Mouse (Mus musculus): Measurements from ENCODE around the gene Phf19. TPM values are rescaled to one million over a fixed set of nuclear protein-coding genes. Genes with fewer than 3 reads are reported as not detected.

Gene Phf19
- total and polyA plus RNA-seq, 3 experiments, result 10.2 to 26.2 TPM; not detected in 1

GRCm38 (mm10) chr2:34874816-34875345, 38.9 kb downstream of the Phf19 start, which contains the start of gene Psmd5:
Psmd5 (minus strand) TSS chr2:34874968.
- Histone ChIP-seq H3K9ac (ENCODE audit: control insufficient read depth, low read depth, low read length, poor library complexity, severe bottlenecking) (no peak within 1 kb of the TSS), H3K27ac (ENCODE audit: control insufficient read depth, low read depth, low read length) (no peak within 1 kb of the TSS), H3K27me3 (ENCODE audit: control insufficient read depth in 1 of 2, insufficient read depth in 2 of 2, low read length in 2 of 2) (no peaks in the 10 kb centered on the region), H3K79me2 (ENCODE audit: control insufficient read depth, insufficient read depth, low read length, poor library complexity) (peaks cover 13% of the 10 kb centered on the region), H3K4me3 (ENCODE audit: control insufficient read depth in 1 of 2, insufficient read depth in 1 of 2, low read depth in 2 of 2, low read length in 2 of 2) (no peak within 1 kb of the TSS), H3K9me3 (replicated peaks; ENCODE audit: insufficient read depth, low read length) (no peaks in the 10 kb centered on the region), H3K4me1 (ENCODE audit: control insufficient read depth in 1 of 2, insufficient read depth in 2 of 2, low read length in 2 of 2) (peaks cover 5 to 8% of the 10 kb centered on the region in 2 experiments; a peak in 3 of 4 replicates), H3K36me3 (ENCODE audit: control insufficient read depth in 1 of 2, insufficient read depth in 2 of 2, low read length in 2 of 2) (peaks cover 0 to 4% of the 10 kb centered on the region in 2 experiments; a peak in 2 of 4 replicates)
- no peak for DNase-seq (ENCODE audit: low read depth, low spot score)
- TF ChIP-seq RCOR1 (IDR thresholded peaks at IDR 0.05; ENCODE audit: low read depth, low read length) (no peak), MEF2A (IDR thresholded peaks at IDR 0.05; ENCODE audit: extremely low read depth, insufficient replicate concordance, low read depth, low read length, poor library complexity, severe bottlenecking) (no peak), SIN3A (IDR thresholded peaks at IDR 0.05; ENCODE audit: low read length) (no peak), MXI1 (IDR thresholded peaks at IDR 0.05; ENCODE audit: low read depth, low read length) (no peak), MYC (IDR thresholded peaks at IDR 0.05; ENCODE audit: low read depth, low read length) (no peak), KAT2A (conservative IDR thresholded peaks at IDR 0.05; ENCODE audit: low read depth, low read length) (no peak), E2F4 (IDR thresholded peaks at IDR 0.05; ENCODE audit: borderline replicate concordance, low read depth, low read length) (no peak), ZKSCAN1 (IDR thresholded peaks at IDR 0.05; ENCODE audit: low read depth, low read length) (no peak), USF2 (IDR thresholded peaks at IDR 0.05; ENCODE audit: borderline replicate concordance in 1 of 2, insufficient read depth in 1 of 2, low read depth in 1 of 2, low read length in 2 of 2) (no peak), UBTF (IDR thresholded peaks at IDR 0.05; ENCODE audit: borderline replicate concordance, insufficient read depth, low read depth, low read length) (no peak)

GRCm38 (mm10) chr2:34874271-34874670, 39.6 kb downstream of the Phf19 start, which contains the start of gene Cutal:
Cutal (plus strand) TSS chr2:34874396.
- Histone ChIP-seq H3K79me2 (ENCODE audit: control insufficient read depth, insufficient read depth, low read length, poor library complexity) (peaks cover 19% of the 10 kb centered on the region), H3K9me3 (replicated peaks; ENCODE audit: insufficient read depth, low read length) (no peaks in the 10 kb centered on the region), H3K36me3 (ENCODE audit: control insufficient read depth in 1 of 2, insufficient read depth in 2 of 2, low read length in 2 of 2) (peaks cover 0 to 7% of the 10 kb centered on the region in 2 experiments; a peak in 2 of 4 replicates), H3K4me1 (ENCODE audit: control insufficient read depth in 1 of 2, insufficient read depth in 2 of 2, low read length in 2 of 2) (peaks cover 3 to 6% of the 10 kb centered on the region in 2 experiments), H3K9ac (ENCODE audit: control insufficient read depth, low read depth, low read length, poor library complexity, severe bottlenecking) (no peak within 1 kb of the TSS), H3K4me3 (ENCODE audit: control insufficient read depth in 1 of 2, insufficient read depth in 1 of 2, low read depth in 2 of 2, low read length in 2 of 2) (no peak within 1 kb of the TSS), H3K27me3 (ENCODE audit: control insufficient read depth in 1 of 2, insufficient read depth in 2 of 2, low read length in 2 of 2) (no peaks in the 10 kb centered on the region), H3K27ac (ENCODE audit: control insufficient read depth, low read depth, low read length) (no peak within 1 kb of the TSS)
- TF ChIP-seq SIN3A (IDR thresholded peaks at IDR 0.05; ENCODE audit: low read length), result no peak
- no peak for TF ChIP-seq MEF2A (IDR thresholded peaks at IDR 0.05; ENCODE audit: extremely low read depth, insufficient replicate concordance, low read depth, low read length, poor library complexity, severe bottlenecking)
- TF ChIP-seq E2F4 (IDR thresholded peaks at IDR 0.05; ENCODE audit: borderline replicate concordance, low read depth, low read length), result no peak
- no peak for TF ChIP-seq USF2 (IDR thresholded peaks at IDR 0.05; ENCODE audit: borderline replicate concordance in 1 of 2, insufficient read depth in 1 of 2, low read depth in 1 of 2, low read length in 2 of 2)
- TF ChIP-seq CHD1 (IDR thresholded peaks at IDR 0.05; ENCODE audit: low read depth, low read length), result no peak
- TF ChIP-seq HCFC1 (IDR thresholded peaks at IDR 0.05; ENCODE audit: low read depth, low read length), result no peak
- no peak for TF ChIP-seq ETS1 (IDR thresholded peaks at IDR 0.05; ENCODE audit: low read depth, low read length)
- TF ChIP-seq MAX (IDR thresholded peaks at IDR 0.05; ENCODE audit: low read length), result no peak
- no peak for TF ChIP-seq POLR2A (IDR thresholded peaks at IDR 0.05; ENCODE audit: control insufficient read depth in 1 of 2, insufficient read depth in 1 of 2, low read depth in 1 of 2, low read length in 2 of 2, poor library complexity in 1 of 2)
- no peak for TF ChIP-seq SMC3 (IDR thresholded peaks at IDR 0.05; ENCODE audit: low read depth, low read length)
- TF ChIP-seq KAT2A (conservative IDR thresholded peaks at IDR 0.05; ENCODE audit: low read depth, low read length), result no peak
- no peak for TF ChIP-seq TAL1 (IDR thresholded peaks at IDR 0.05; ENCODE audit: low read length)
- no peak for TF ChIP-seq RCOR1 (IDR thresholded peaks at IDR 0.05; ENCODE audit: low read depth, low read length)
- no peak for TF ChIP-seq UBTF (IDR thresholded peaks at IDR 0.05; ENCODE audit: borderline replicate concordance, insufficient read depth, low read depth, low read length)
- no peak for TF ChIP-seq BHLHE40 (IDR thresholded peaks at IDR 0.05; ENCODE audit: borderline replicate concordance, low read depth, low read length)
- no peak for TF ChIP-seq GABPA (IDR thresholded peaks at IDR 0.05; ENCODE audit: low read depth, low read length)
- no peak for DNase-seq (ENCODE audit: low read depth, low spot score)

Measured in MEL (cell line).